Mouse (Mus musculus) ovary, postnatal 10 days (tissue): ENCODE measurements around the gene Cemip2.
"Not testable (repeated sequence)": the region's sequence is repeated elsewhere in the genome, so short reads cannot be mapped to it uniquely, and the experiment has no call there.

Experiments
- DNase-seq: peaks from one replicate; pipeline ENCODE4 v3.0.0; 2022; ENCODE audit warnings: low spot score

Gene Cemip2

DNA sequence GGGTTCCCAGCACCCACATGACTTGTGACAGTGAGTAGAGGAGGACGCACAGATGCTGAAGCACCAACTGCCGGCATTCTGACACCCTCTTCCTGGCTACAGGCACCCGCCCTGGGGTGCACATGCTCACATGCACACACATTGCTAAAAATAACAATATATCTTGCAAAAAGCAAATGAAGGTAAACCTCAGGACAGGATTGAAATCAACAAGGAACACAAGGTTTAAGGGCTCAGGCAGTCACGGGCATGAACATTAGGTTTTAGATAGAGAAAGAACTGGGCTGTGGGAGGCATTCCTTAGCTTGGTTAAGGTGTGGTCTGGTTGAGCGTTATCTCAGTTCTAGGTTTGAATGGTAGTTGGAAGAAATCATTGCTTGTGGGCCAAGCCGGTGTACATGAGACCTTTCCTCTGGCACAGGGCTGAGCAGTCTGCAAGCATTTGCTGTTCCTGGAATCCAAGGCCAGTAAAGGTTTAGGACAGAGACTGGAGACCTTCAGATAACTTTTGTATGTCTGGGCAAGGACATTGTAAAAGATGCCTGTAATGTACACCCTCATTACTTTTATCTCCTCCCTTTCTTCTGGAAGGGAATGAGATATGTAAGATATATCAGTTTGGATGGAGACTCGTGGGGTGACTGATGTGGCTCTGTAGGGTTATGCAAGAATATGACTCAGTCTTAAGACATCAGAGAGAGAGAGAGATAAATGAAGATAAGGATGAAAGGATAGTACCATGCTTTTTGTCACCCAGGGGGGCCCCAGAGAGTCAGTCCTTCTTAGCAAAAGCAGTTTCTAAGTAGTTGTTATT is 87.3 kb downstream of the Cemip2 start:
- DNase-seq, result no peak

DNA sequence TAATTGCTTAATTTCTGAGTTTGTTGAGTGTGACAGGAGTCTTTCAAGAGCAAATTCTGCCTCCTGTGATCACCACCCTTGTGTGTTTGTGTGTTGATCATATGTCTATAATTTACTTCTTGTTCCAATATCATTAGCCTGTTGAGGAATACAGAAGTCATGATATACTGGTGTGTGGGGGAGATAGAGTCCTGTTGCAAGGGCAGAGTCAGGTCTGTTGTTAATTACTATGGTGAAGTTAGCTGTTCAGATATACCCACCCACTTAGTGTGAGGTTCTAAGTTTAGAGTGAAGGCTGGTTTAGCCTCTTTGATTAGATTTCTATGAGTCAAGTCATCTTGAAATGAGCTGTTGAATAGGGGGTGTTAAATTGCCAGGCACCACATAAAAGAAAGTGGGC is 88.0 kb downstream of the Cemip2 start:
- no peak for DNase-seq

DNA sequence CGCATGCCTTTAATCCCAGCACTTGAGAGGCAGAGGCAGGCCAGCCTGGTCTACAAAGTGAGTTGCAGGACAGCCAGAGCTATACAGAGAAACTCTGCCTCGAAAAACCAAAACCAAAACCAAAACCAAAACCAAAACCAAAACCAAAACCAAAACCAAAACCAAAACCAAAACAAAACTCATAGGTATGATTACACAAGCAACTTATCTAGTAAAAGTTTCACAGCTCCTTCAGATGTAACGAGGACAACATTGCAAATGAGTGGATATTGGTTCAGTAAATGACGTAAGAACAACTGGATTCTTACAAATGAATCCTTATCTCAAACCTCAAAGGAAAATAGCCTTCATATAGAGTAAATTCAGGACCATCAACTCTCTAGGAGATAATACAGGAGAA is 88.6 kb downstream of the Cemip2 start:
- not testable (repeated sequence) for DNase-seq

DNA sequence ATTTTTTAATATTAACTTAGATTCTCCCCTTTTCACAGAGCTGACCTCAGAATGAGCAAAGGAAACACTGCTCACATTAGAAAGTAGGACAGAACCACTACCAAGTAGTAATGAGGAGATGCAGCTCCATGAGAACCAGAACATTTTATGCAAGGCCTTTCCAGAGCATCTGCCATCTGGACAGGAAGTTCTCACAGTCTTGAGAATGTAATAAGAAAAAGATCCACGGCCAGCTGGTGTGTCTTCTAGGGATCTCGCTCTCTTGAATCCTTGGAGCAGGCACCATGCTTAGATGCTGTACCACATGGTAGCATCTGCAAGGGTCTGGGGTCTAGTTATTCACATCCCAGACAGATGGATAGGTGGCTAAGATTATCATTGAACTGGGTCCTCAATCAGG is 90.3 kb downstream of the Cemip2 start:
- no peak for DNase-seq

DNA sequence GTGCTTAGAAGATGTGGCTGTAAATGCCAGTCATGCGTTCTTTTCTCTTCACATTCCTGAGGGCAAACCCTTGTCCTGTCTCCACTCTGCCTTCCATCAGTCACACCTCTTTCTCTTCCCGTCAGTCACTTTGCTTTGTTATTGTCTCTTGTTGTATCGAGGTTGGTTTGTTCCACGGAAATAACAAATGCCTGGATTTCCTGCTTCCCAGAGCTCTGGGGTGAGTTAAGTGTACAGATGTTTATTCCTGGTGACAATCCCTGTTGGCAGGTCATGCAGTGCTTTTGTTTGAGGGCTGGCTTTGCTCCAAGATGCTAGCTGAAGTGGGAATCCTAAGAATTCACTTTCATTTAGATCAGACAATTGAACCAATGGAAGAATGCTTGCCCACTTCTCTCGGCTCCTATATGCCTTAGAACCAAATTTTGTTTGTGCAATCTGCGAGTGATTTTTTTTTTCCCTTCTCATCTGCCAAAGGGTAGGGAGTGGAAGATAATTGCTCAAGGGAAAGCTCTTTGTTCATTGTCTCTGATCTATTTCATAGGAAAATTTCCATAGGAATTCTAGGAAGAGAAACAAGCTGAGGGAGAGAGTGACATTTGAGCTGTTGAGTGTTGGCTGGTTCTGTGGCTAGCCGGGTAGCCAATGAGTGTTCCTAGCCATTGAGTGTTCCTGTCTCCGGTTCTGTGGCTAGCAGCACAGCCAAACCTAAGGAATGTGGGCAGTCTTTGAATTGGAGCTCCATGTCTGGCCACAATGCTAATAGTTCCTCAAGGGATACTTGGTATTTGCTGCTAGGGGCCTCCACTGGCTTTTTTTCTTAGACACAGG is 104.2 kb downstream of the Cemip2 start:
- no peak for DNase-seq

- no peak for DNase-seq
These were observed 104.9 kb downstream of the Cemip2 start for GRCm38 (mm10) chr19:21883053-21883452.

DNA sequence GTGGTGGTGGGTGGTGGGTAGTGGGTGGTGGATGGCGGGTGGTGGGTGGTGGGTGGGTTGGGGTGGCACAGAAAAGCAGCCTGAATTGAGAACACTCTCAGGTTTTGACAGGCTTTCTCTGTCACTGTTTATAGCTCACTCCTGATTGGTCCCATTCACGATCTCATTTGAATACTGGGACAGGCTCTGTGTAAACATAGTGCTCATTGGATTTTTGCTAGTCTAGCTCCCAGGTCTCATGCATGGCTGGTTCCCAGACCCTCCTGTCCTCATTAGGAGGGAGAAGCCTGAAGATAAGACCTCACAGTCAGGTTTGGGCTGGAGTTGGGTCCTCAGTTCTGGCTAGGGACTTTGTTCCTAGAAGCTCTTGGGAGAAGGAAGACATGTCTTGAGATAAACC is 105.8 kb downstream of the Cemip2 start:
- no peak for DNase-seq

DNA sequence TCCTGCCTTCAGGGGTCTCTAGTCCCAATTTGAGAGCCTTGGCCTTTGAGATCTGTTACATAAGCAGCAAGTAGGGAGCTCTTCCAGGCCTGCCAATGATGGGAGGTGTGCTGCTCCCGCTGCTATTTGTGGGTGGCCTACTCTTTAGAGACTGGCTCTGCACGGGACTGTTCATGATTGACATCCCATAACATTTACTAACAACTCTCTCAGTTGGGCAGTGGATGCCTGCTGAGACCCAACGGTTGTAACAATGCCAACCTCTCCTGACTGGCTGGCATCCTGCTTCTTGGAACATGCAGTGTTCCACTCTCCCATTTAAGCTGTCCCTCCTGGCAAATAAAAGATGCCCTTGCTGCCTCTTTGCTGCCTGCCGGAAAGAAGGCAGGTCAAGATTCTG is 106.2 kb downstream of the Cemip2 start:
- no peak for DNase-seq

- no peak for DNase-seq
These were observed 108.1 kb downstream of the Cemip2 start for GRCm38 (mm10) chr19:21886166-21886657.

DNA sequence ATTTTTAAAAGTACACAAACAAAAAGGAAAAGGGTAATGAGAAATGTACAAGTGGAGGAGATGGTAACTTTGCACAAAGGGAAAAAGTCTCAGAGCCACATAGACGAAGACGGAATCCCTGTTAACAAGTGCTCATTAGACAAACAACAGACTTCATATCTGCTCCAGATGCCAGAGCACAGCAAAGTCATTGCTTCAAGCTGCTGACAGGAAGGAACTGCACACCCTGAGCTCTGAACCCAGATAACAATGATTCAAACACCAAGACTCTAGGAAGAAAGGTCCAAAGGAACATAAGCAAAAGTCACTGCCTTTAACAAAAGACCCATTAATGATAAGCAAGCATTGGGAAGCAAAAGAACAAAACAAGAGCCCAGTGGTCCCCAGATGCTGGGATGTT is 112.6 kb downstream of the Cemip2 start:
- DNase-seq, result no peak

DNA sequence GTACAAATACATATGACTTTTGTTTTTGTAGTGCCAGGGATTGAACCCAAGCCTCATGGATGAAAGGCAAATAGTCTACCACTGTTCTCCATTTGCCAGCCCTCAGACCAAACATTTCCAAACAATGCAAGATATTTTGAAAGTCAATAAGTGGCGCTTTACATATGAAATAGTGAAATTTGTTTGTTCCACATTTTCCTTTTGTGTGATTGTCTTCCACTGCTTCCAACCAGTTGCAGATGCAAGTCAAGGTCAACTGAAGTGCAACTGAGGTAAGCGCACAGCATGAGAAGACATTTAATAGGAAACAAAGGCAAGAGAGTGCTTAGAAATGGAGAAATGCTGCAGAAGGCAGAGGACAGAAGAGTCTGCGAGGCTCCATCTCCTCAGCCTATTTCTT is 116.7 kb downstream of the Cemip2 start:
- no peak for DNase-seq

GRCm38 (mm10) chr19:21895540-21895939 is 117.4 kb downstream of the Cemip2 start:
- DNase-seq, result no peak

DNA sequence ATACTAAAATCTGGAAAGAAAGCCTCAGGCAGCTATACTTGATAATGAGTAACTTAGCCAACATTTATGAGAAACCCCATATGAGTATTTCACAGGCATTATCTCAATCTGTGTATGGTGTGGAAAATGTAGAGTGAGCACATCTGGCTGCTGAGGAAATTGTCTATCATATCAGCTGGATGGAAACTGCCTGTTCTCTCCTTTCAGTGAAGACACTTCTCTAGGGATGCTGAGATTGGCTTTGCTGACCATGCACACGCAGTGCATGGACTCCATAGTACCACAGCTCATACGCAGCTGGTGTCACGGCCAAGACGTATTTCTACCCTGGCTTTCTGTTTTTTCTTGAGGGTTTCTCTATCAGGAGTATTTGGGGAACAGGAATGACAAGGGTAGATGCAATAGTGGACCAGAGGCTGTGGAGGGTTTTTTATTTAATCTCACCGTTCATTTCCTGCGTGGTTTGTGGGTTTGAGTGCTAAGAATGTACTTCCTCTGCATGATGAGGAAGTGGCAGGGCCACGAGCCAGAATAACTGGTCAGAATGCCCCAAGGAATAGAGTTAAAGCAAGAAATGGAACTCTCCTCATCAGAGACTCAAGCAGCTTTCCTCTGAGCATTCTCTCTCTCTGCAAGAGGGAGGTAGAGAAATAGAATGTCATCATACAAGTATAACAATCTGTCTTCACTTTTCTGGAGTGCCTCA is 119.1 kb downstream of the Cemip2 start:
- DNase-seq, result no peak

- DNase-seq, result no peak
These were observed 120.1 kb downstream of the Cemip2 start for GRCm38 (mm10) chr19:21898015-21898939.
